Mouse (Mus musculus) CH12.LX (cell line): ENCODE measurements around the gene Wfdc17. TPM values are rescaled to one million over a fixed set of nuclear protein-coding genes. Genes with fewer than 3 reads are reported as not detected.

Source experiments
- DNase-seq: peaks from one replicate; pipeline ENCODE4 v3.0.0-alpha.2; 2013; ENCODE audit errors: extremely low read depth
- H3K27ac ChIP-seq: 2 replicates; pipeline ENCODE4 v1.5.1; 2012; ENCODE audit warnings: low read depth, mild to moderate bottlenecking, control low read depth, moderate library complexity; ENCODE audit not compliant: insufficient read depth
- H3K27me3 ChIP-seq: replicated peaks from 2 replicates; pipeline ENCODE3; 2012; ENCODE audit warnings: inconsistent platforms
- H3K36me3 ChIP-seq, 2 experiments: replicated peaks in 1 of 2; 2 replicates each; pipeline versions ENCODE3 to v1.6.1; 2012; ENCODE audit warnings: inconsistent platforms in 1 of 2, low read length in 1 of 2, mild to moderate bottlenecking in 1 of 2, mixed read lengths in 1 of 2, moderate library complexity in 1 of 2; ENCODE audit not compliant: control insufficient read depth in 1 of 2, insufficient read depth in 1 of 2
- H3K4me1 ChIP-seq, 2 experiments: 2 replicates each; pipeline ENCODE4 v1.6.1; 2012; ENCODE audit warnings: inconsistent platforms in 1 of 2, moderate library complexity in 1 of 2; ENCODE audit not compliant: insufficient read depth in 2 of 2, control insufficient read depth in 1 of 2
- H3K4me2 ChIP-seq: 2 replicates; pipeline ENCODE4 v1.6.1; 2012; ENCODE audit warnings: low read depth, mild to moderate bottlenecking, control low read depth; ENCODE audit not compliant: poor library complexity, insufficient read depth, severe bottlenecking
- H3K4me3 ChIP-seq, 3 experiments: fragments of 150-350 bp in 1 of 3; sonication (generic) in 1 of 3; replicated peaks in 1 of 3; 2 replicates each; pipeline versions ENCODE3 to v1.5.1; 2011 to 2012; ENCODE audit warnings: low read depth in 2 of 3, low read length in 2 of 3, mild to moderate bottlenecking in 2 of 3, moderate library complexity in 2 of 3, control low read depth in 1 of 3, improper control_type of control experiment in 1 of 3, inconsistent platforms in 1 of 3, mixed read lengths in 1 of 3; ENCODE audit not compliant: poor library complexity in 1 of 3
- H3K79me2 ChIP-seq: replicated peaks from 2 replicates; pipeline ENCODE4 v1.6.1; 2012; ENCODE audit warnings: mild to moderate bottlenecking, moderate library complexity; ENCODE audit not compliant: control insufficient read depth, poor library complexity, insufficient read depth, severe bottlenecking; ENCODE audit errors: extremely low read depth
- H3K9ac ChIP-seq: 2 replicates; pipeline ENCODE4 v1.6.1; 2012; ENCODE audit warnings: low read depth, mild to moderate bottlenecking, control low read depth, moderate library complexity; ENCODE audit not compliant: insufficient read depth
- H3K9me3 ChIP-seq: replicated peaks from 2 replicates; pipeline ENCODE3; 2012; ENCODE audit warnings: low read length, inconsistent platforms, mixed read lengths
- BHLHE40 ChIP-seq: IDR thresholded peaks from 2 replicates; pipeline ENCODE4 v1.6.1; 2011; ENCODE audit warnings: mild to moderate bottlenecking, low read depth, low read length, improper control_type of control experiment
- CHD2 ChIP-seq: IDR thresholded peaks from 2 replicates; pipeline ENCODE4 v1.6.1; 2011; ENCODE audit warnings: low read length, improper control_type of control experiment
- E2F4 ChIP-seq: IDR thresholded peaks from 2 replicates; pipeline ENCODE4 v1.6.1; 2011; ENCODE audit warnings: low read depth, low read length, improper control_type of control experiment; ENCODE audit not compliant: insufficient replicate concordance
- ELF1 ChIP-seq: IDR thresholded peaks from 2 replicates; pipeline ENCODE4 v1.6.1; 2014; ENCODE audit warnings: low read depth, mild to moderate bottlenecking, inconsistent platforms, low read length, improper control_type of control experiment
- ETS1 ChIP-seq: conservative IDR thresholded peaks from 2 replicates; pipeline ENCODE4 v1.6.1; 2012; ENCODE audit warnings: low read depth, mild to moderate bottlenecking, inconsistent platforms, low read length, improper control_type of control experiment, moderate library complexity
- GABPA ChIP-seq: IDR thresholded peaks from 2 replicates; pipeline ENCODE4 v1.6.1; 2012; ENCODE audit warnings: low read depth, low read length, improper control_type of control experiment, inconsistent platforms; ENCODE audit not compliant: insufficient replicate concordance
- HCFC1 ChIP-seq: IDR thresholded peaks from 2 replicates; pipeline ENCODE4 v1.6.1; 2012; ENCODE audit warnings: low read depth, mild to moderate bottlenecking, inconsistent platforms, low read length, improper control_type of control experiment
- IRF4 ChIP-seq: IDR thresholded peaks from 2 replicates; pipeline ENCODE4 v1.6.1; 2014; ENCODE audit warnings: low read depth, mild to moderate bottlenecking, inconsistent platforms, low read length, improper control_type of control experiment
- JUN ChIP-seq: IDR thresholded peaks from 2 replicates; pipeline ENCODE4 v1.6.1; 2011; ENCODE audit warnings: low read depth, mild to moderate bottlenecking, low read length, improper control_type of control experiment, moderate library complexity; ENCODE audit not compliant: insufficient read depth
- JUND ChIP-seq: conservative IDR thresholded peaks from 2 replicates; pipeline ENCODE4 v1.6.1; 2011; ENCODE audit warnings: low read depth, low read length, improper control_type of control experiment
- KAT2A ChIP-seq: IDR thresholded peaks from 2 replicates; pipeline ENCODE4 v1.6.1; 2012; ENCODE audit warnings: low read length, improper control_type of control experiment, inconsistent platforms; ENCODE audit not compliant: insufficient replicate concordance
- MAFK ChIP-seq: IDR thresholded peaks from 2 replicates; pipeline ENCODE4 v1.6.1; 2011; ENCODE audit warnings: low read length, improper control_type of control experiment; ENCODE audit not compliant: insufficient replicate concordance
- MAX ChIP-seq: IDR thresholded peaks from 2 replicates; pipeline ENCODE4 v1.6.1; 2011; ENCODE audit warnings: low read length, improper control_type of control experiment
- MAZ ChIP-seq: IDR thresholded peaks from 2 replicates; pipeline ENCODE4 v1.6.1; 2012; ENCODE audit warnings: low read depth, mild to moderate bottlenecking, inconsistent platforms, low read length, improper control_type of control experiment, moderate library complexity
- MEF2A ChIP-seq: IDR thresholded peaks from 2 replicates; pipeline ENCODE4 v1.6.1; 2014; ENCODE audit warnings: low read depth, mild to moderate bottlenecking, inconsistent platforms, low read length, improper control_type of control experiment, borderline replicate concordance
- MXI1 ChIP-seq: IDR thresholded peaks from 2 replicates; pipeline ENCODE4 v1.6.1; 2011; ENCODE audit warnings: mild to moderate bottlenecking, low read depth, low read length, improper control_type of control experiment
- MYC ChIP-seq: IDR thresholded peaks from 2 replicates; pipeline ENCODE4 v1.6.1; 2011; ENCODE audit warnings: low read depth, mild to moderate bottlenecking, improper control_type of control experiment, low read length
- NELFE ChIP-seq: IDR thresholded peaks from 2 replicates; pipeline ENCODE4 v1.6.1; 2011; ENCODE audit warnings: low read depth, low read length, improper control_type of control experiment
- NRF1 ChIP-seq: IDR thresholded peaks from 2 replicates; pipeline ENCODE4 v1.6.1; 2014; ENCODE audit warnings: low read depth, mild to moderate bottlenecking, inconsistent platforms, low read length, improper control_type of control experiment, moderate library complexity
- POLR2A ChIP-seq: IDR thresholded peaks from 2 replicates; pipeline ENCODE4 v1.6.1; 2011; ENCODE audit warnings: low read depth, mild to moderate bottlenecking, improper control_type of control experiment, low read length
- POLR2AphosphoS2 ChIP-seq: IDR thresholded peaks from 2 replicates; pipeline ENCODE4 v1.6.1; 2011; ENCODE audit warnings: low read depth, low read length, improper control_type of control experiment
- RAD21 ChIP-seq: IDR thresholded peaks from 2 replicates; pipeline ENCODE4 v1.6.1; 2011; ENCODE audit warnings: low read depth, mild to moderate bottlenecking, low read length, improper control_type of control experiment, moderate library complexity
- RCOR1 ChIP-seq: conservative IDR thresholded peaks from 2 replicates; pipeline ENCODE4 v1.6.1; 2012; ENCODE audit warnings: low read depth, mild to moderate bottlenecking, inconsistent platforms, low read length, improper control_type of control experiment
- SIN3A ChIP-seq: IDR thresholded peaks from 2 replicates; pipeline ENCODE4 v1.6.1; 2012; ENCODE audit warnings: low read length, improper control_type of control experiment, inconsistent platforms
- SMC3 ChIP-seq: IDR thresholded peaks from 2 replicates; pipeline ENCODE4 v1.6.1; 2011; ENCODE audit warnings: low read depth, low read length, improper control_type of control experiment
- TBP ChIP-seq: conservative IDR thresholded peaks from 2 replicates; pipeline ENCODE4 v1.6.1; 2011; ENCODE audit warnings: low read depth, low read length, improper control_type of control experiment
- TCF12 ChIP-seq: IDR thresholded peaks from 2 replicates; pipeline ENCODE4 v1.6.1; 2014; ENCODE audit warnings: low read depth, mild to moderate bottlenecking, inconsistent platforms, low read length, improper control_type of control experiment
- UBTF ChIP-seq: IDR thresholded peaks from 2 replicates; pipeline ENCODE4 v1.6.1; 2012; ENCODE audit warnings: low read depth, mild to moderate bottlenecking, inconsistent platforms, low read length, improper control_type of control experiment, moderate library complexity
- USF2 ChIP-seq: conservative IDR thresholded peaks from 2 replicates; pipeline ENCODE4 v1.6.1; 2011; ENCODE audit warnings: low read depth, low read length, improper control_type of control experiment
- ZKSCAN1 ChIP-seq: IDR thresholded peaks from 2 replicates; pipeline ENCODE4 v1.6.1; 2012; ENCODE audit warnings: low read depth, inconsistent platforms, low read length, improper control_type of control experiment, borderline replicate concordance
- ZMIZ1 ChIP-seq: IDR thresholded peaks from 2 replicates; pipeline ENCODE4 v1.6.1; 2012; ENCODE audit warnings: low read depth, mild to moderate bottlenecking, inconsistent platforms, low read length, improper control_type of control experiment
- dilution Hi-C: fragments of 300-500 bp; cut with MboI; formaldehyde crosslinking; loops from 2 replicates; pipeline ENCODE4 v1.14.3; 2020; ENCODE audit warnings: low sequenced_read_pairs; ENCODE audit not compliant: extremely low pct_unique_long_range_greater_than_20kb, extremely low pct_ligation_motif_present
- in situ Hi-C: fragments of 300-500 bp; cut with MboI; formaldehyde crosslinking; loops from 3 replicates; pipeline ENCODE4 v1.14.3; 2019; ENCODE audit warnings: low sequenced_read_pairs, low pct_ligation_motif_present, low pct_unique_long_range_greater_than_20kb, mixed read lengths
- polyA plus RNA-seq: library from polyadenylated mRNA; unstranded; fragments of >175 nt; gene quantifications from 2 replicates; pipeline ENCODE4 v1.2.1, GENCODE M21; 2012; ENCODE audit warnings: low read depth; ENCODE audit not compliant: insufficient read length
- total RNA-seq, 2 experiments: library from RNA; depleted of rRNA; stranded (reverse); fragments of 300-350 nt in 1 of 2; fragments of >200 nt in 1 of 2; gene quantifications; 2 replicates each; pipeline ENCODE4 v1.2.3; 2012 to 2014

Wfdc17 gene
- total and polyA plus RNA-seq, 3 experiments: not detected

DNA sequence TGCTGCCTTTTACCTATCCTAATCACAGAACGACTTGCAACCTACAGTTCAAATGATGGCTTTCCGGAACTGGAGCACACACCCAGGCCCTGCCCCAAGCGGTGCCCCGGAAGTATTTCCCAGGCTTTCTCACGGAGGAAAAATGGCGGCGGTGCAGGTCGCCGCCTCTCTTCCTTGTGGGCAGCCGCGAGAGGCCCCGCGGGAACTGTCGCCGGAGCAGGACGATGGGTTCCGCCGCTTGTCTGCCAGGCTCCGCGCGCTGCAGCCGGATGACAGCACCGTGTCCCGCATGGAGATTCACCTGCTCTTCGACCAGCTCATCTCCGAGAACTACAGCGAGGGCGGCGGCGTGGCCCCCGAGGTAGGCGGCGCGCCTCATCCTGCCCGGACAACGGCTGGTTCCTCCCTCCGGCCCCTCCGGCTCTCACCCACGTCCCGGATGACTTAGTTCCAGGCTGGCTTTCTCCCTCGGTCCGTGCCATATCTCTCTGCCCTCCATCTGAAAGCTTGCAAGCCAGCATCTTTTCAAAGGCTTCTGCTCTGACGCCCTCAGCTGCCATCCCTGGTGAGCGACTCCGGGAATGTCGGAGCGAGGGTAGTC lies 49.9 kb downstream of the Wfdc17 start, which contains the start of gene Heatr6:
Heatr6 (plus strand) TSS at position 116 of the 601 bp plus-strand sequence.
- Histone ChIP-seq H3K9ac (peak within 1 kb of the TSS; percentile 89), H3K4me2 (peak within 1 kb of the TSS; percentile 98), H3K27me3 (no peaks in the 10 kb centered on the region), H3K36me3 (peaks cover 23 to 36% of the 10 kb centered on the region in 2 experiments), H3K27ac (peak within 1 kb of the TSS; percentile 79), H3K4me3 (peak within 1 kb of the TSS; percentile 79 to 94 (median 81)), H3K9me3 (no peaks in the 10 kb centered on the region), H3K79me2 (peaks cover 13% of the 10 kb centered on the region), H3K4me1 (peaks cover 0 to 36% of the 10 kb centered on the region in 2 experiments; a peak in 3 of 4 replicates)
- dilution Hi-C loops: no loop called here
- TF ChIP-seq BHLHE40 (no peak), ETS1 (no peak), TBP (peak; percentile 92), UBTF (peak; percentile 86; the same call in 1 of the 2 replicates), KAT2A (peak; percentile 88; the same call in 1 of the 2 replicates), MAX (peak; percentile 81), IRF4 (peak; percentile 27; the same call in 1 of the 2 replicates), E2F4 (no peak), JUN (no peak), POLR2A (peak; percentile 93), GABPA (no peak), MEF2A (peak; percentile 56; the same call in 1 of the 2 replicates), NRF1 (peak; percentile 65), JUND (no peak), ZKSCAN1 (no peak), TCF12 (peak; percentile 95), SMC3 (no peak), CHD2 (peak; percentile 95), MAZ (peak; percentile 75), ELF1 (peak; percentile 93), POLR2AphosphoS2 (peak; percentile 84; the same call in 1 of the 2 replicates), MYC (peak; percentile 91), MXI1 (peak; percentile 78), SIN3A (peak; percentile 92), USF2 (no peak), HCFC1 (peak; percentile 91), RCOR1 (peak; percentile 25; the same call in 1 of the 2 replicates), RAD21 (no peak), ZMIZ1 (peak; percentile 96), MAFK (0 out of 2 replicates have a peak, but pooled peaks have one; percentile 4), NELFE (peak; percentile 87)
- DNase-seq: peak; percentile 96
- in situ Hi-C loops: no loop called here
